Mouse (Mus musculus): ENCODE data around the gene Wipf3.

DNA sequence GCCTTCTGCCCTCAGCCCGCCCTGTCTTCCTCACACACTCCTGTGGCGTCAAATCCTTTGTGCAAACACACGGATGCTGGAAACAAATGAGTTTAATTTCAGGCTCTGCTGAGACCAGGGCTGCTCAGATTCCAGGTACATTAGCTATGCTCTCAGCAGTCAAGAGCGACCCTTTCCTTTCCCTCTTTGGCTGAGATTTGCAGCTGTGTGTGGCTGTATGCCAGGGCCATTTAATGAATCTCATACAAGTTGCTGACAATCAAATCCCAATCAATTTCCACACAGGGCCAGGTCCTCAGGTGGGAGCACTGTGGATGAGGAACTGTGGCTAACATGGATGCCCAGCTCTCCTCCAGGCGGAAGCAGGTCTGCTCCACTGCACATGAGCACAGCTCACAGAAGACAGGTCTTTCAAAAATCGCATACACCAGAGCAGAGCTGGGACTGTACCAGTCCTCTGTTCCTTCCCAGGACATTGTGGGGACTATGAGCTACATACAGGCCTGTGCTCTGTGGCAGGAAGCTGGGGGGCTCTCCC is 78.9 kb downstream of the Wipf3 start:
- TF ChIP-seq CTCF (IDR thresholded peaks at IDR 0.05; ENCODE audit: low read depth) = no peak
- TF ChIP-seq EP300 (IDR thresholded peaks at IDR 0.05; ENCODE audit: low read depth) = no peak
